Mouse (Mus musculus) 416B (cell line): ENCODE results near the gene Renbp.

Experiments used
- DNase-seq: peaks from one replicate; pipeline ENCODE4 v3.0.0; 2011; ENCODE audit warnings: low read depth

The Renbp gene

GRCm38 (mm10) chrX:73921285-73921822 is 9.3 kb downstream of the Renbp start:
- no peak for DNase-seq

- DNase-seq: no peak
Observed at GRCm38 (mm10) chrX:73918631-73919030, 12.0 kb downstream of the Renbp start.

- DNase-seq: no peak
Observed at GRCm38 (mm10) chrX:73916945-73917344, 13.7 kb downstream of the Renbp start.

GRCm38 (mm10) chrX:73914827-73915703 is 15.6 kb downstream of the Renbp start:
- DNase-seq: peak; percentile 99

- DNase-seq: peak; percentile 67
Observed at GRCm38 (mm10) chrX:73911588-73911987, 19.1 kb downstream of the Renbp start.

- DNase-seq: peak; percentile 57
Observed at GRCm38 (mm10) chrX:73911156-73911555, 19.5 kb downstream of the Renbp start.

GRCm38 (mm10) chrX:73910451-73910850 is 20.2 kb downstream of the Renbp start:
- peak; percentile 20 for DNase-seq

GRCm38 (mm10) chrX:73910049-73910448 is 20.6 kb downstream of the Renbp start:
- peak; percentile 58 for DNase-seq

GRCm38 (mm10) chrX:73897959-73898358 is 32.7 kb downstream of the Renbp start:
- peak; percentile 17 for DNase-seq

GRCm38 (mm10) chrX:73895719-73896118 is 34.9 kb downstream of the Renbp start, which contains the start of gene L1cam:
Gene L1cam, minus strand, starts transcription at chrX:73896105.
- DNase-seq: peak; percentile 45

GRCm38 (mm10) chrX:73892833-73893232 is 37.8 kb downstream of the Renbp start:
- DNase-seq: no peak

GRCm38 (mm10) chrX:73891551-73892152 is 39.0 kb downstream of the Renbp start, which contains the start of gene Avpr2:
Gene Avpr2, plus strand, starts transcription at chrX:73892102.
- DNase-seq: no peak

GRCm38 (mm10) chrX:73881463-73881862 is 49.2 kb downstream of the Renbp start:
- DNase-seq: no peak

- no peak for DNase-seq
Observed at GRCm38 (mm10) chrX:73881036-73881427, 49.6 kb downstream of the Renbp start.

- DNase-seq: peak; percentile 48
Observed at GRCm38 (mm10) chrX:73880194-73881035, 50.2 kb downstream of the Renbp start.

- peak; percentile 6 for DNase-seq
Observed at GRCm38 (mm10) chrX:73877014-73877413, 53.6 kb downstream of the Renbp start.

GRCm38 (mm10) chrX:73875881-73876280 is 54.8 kb downstream of the Renbp start:
- no peak for DNase-seq
